Mouse (Mus musculus): ENCODE results near the gene Gm20388. TPM values are rescaled to one million over a fixed set of nuclear protein-coding genes. Genes with fewer than 3 reads are reported as not detected.
A peak's percentile ranks its signal among the peaks of the same experiment; 100 is the strongest.
"Not testable (repeated sequence)": the region's sequence is repeated elsewhere in the genome, so short reads cannot be mapped to it uniquely, and the experiment has no call there.

Gene Gm20388
- total RNA-seq, 2 experiments from 2014 or later: 6.8 to 7.8 TPM

DNA sequence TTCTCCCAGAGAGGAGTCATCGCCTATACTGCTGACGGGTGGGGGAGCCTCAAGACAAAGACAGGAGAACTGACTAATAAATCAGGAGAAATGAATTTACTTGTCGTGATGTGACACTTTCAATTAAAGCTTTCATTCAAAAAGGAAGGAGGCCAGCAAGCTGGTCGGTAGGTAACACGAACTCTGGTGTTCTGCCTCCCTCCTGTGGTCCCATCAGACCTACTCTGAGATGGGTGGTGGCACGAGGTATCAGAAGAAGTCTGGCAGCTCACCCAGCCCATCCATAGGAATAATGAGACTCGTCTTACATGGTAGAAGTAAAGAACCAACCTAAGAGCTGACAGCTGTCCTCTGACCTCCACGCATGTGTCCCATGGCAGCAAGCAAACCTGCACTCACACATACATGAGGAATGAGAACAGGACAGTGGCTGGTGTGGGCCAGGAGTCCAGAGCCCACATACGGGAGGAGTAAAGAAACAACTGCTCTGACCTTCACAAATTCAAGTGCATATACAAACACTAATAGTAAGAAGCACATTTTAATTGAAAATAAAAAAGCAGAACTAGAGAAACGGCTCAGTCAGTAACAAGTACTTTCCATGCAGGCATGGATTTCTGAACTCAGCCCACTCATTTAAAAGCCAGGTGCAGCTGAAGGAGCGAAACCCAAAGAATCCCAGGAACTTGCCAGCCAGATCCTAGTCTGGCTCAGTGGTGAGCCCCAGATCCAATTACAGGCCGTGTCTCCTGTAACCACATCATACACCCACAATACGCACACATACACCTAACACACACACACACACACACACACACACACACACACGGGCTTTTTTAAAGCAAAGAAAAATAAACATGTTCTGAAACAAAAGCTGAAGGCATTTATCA, 3093.6 kb downstream of the Gm20388 start:
- intact Hi-C loops (cut with DNase I): no loop called here
- no peak for DNase-seq

DNA sequence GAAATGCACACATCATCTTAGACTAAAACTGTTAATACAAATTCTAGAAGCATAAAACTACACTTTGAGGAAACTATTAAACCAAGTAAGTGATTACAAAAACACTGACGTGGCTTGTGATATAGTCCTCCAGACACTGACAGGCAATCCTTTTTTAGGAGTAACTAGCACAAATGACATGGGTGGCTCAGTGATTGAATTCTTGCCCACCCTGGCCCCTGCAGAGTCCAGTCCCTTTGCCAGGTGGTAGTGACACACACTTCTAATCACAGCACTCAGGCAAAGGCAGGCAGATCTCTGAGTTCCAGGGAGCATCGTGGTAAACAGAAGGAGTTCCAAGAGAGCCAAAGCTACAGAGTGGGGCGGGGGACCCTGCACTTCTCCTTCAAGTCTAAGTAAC, 3094.7 kb downstream of the Gm20388 start:
- intact Hi-C loops (cut with DNase I): no loop called here
- DNase-seq: no peak

DNA sequence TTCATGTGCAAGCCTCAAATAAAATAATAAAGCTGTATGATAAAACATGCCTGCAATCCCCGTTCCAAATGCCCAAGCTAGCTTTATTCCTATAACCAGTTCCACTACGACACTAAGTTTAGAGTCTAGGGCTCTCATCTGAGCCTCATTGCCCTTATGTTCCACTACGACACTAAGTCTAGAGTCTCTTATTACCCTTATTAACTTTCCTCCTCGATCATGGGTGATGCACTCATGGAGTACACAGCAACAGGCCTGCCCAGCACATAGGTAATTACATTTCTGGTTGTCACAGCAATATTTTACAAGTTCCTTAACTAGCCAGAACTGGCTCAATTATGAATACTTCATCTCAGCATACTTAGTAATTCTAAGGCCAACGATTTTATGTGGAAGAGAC, 3095.2 kb downstream of the Gm20388 start:
- DNase-seq: no peak
- intact Hi-C loops (cut with DNase I): no loop called here

DNA sequence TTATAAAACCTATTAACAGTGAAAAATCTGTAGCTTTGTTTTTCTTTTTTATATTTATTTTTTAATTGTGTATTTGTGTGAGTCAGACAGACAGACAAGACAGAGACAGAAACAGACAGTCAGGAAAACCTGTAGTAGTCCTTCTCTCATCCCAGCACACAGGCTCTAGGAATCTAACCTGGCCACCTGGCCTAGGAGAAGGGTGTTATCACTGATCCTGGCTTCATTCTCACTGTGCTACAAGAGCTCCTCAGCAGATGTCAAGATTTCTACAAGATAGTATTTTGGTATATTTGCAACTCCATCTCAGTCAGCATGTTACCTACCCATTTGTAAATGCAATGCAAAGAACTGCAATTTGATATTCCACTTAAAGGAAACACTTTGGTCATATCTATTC, 3100.7 kb downstream of the Gm20388 start:
- intact Hi-C loops (cut with DNase I): no loop called here
- no peak for DNase-seq

DNA sequence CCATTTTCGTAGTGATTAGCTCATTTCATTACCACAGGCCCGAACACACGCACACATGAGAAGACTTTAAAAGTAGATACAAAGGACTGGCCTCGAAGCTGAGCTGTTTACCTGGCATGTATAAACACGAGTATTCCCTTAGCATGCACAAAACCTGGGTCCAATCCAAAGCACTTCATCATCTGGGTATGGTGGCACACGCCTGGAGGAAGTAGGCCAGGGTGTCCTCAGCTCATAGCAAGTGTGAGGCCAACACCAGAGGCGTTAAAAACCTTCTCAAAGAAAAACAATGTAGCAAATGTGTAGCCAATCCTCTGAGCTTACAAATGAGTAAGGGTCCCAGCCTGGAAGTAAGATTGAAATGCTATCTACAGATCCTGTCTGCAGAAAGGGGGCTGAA, 3103.8 kb downstream of the Gm20388 start:
- intact Hi-C loops (cut with DNase I): no loop called here
- DNase-seq: peak in 1 of 2 experiments; percentile 28

DNA sequence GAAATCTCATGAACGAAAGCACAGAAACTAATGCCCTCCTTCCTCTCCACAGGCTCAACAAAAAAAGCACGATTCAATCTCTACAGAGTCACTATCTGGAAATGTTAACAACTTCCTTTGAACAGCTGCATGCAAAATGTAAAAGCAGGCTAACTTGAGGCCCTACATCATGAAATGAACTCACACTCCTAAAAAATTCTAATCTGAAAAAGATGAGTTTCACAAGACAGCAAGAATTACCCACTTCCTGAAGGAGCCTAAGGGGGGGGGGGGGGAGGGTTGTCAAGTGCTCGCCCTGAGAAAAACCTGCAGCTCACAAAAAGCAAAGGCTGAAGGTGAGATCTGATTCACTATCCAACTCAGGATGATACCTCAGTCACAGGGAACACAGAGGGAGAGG, 3104.4 kb downstream of the Gm20388 start:
- no peak for DNase-seq
- intact Hi-C loops (cut with DNase I): no loop called here

DNA sequence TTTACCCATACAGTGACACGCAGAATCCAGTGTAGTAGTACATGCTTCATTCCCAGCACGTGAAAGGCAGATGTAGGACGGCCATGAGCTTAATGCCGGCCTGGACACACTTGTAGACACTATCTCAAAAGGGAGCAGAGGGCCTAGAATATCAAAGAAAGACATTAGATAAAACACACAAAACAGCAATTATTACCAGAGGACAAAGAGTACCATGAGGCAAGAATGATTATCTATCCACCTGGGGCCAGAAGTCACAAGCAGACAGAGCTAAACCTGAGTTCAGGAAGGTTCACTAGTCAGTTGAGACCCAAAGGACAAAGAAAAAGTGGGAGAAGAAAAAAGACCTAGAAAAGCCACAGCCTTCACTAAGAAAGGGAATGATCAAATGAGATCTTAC, 3106.5 kb downstream of the Gm20388 start:
- DNase-seq: no peak
- intact Hi-C loops (cut with DNase I): no loop called here

DNA sequence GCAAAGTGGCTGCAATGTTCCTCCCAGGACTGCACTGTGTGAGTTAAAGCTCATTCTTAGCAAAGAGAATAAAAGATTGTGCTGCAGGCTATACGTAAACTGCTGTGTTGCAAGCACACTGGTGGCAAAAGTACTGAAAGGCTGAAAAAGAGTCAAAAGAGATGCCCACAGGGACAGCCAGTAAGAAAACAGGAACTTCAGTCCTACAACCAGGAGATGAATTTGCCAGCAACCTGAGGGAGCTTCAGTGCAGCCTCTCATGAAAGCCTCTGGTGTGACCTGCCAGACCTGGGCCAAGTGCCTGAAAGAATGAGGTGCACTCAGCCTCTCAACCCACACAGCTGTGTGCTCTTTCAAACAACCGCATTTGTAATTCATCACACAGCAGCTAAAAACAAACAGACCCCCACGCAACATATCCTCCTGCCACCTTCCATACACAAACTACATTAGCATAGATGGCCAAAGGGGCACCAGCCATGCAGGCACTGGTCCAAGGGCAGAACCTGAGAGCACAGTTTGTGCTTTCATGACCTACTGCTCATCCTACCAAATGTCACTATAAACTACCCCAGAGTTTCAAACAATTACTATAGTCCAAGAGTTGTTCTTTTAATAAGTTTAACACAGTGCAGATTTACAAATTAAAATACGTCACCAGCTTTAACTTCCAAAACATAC, 3108.0 kb downstream of the Gm20388 start:
- DNase-seq: peak in 1 of 2 experiments; percentile 33
- intact Hi-C loops (cut with DNase I): no loop called here

DNA sequence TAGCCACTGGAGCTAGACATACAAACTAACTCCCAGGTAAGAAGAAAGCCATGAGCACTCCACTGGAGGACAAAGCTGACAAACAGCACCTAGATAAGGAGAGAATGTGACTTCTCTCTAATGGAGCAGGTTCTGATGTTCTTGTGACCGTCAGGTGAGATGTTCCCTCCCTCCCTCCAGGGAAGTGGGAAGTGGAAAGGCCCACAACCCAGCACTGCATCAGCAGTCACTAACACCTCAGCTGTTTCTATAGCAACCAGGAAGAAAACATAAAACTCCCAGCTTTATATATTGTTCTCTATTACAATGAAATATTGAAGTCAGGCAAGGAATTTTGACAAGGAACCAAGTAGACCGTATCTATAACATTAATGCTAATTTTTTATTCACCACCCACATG, 3109.4 kb downstream of the Gm20388 start:
- intact Hi-C loops (cut with DNase I): no loop called here
- DNase-seq: no peak

DNA sequence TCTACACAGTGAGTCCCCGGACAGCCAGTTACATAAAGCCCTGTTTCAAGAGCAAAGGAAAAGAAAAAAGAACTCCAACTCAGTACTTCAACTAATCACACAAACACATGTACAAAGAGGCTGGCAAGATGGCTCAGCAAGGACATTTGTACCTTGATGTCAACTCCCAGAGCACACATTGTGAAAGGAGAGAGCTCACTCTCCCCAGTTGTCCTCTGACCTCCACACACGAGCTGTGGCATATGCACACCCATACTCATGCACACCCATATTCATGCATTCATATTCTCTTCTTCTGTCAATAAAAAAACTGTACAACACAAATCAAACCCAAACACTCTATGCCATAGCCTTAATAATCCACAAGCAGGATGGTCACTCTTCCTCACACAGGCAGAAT, 3110.2 kb downstream of the Gm20388 start:
- DNase-seq: no peak
- intact Hi-C loops (cut with DNase I): no loop called here

DNA sequence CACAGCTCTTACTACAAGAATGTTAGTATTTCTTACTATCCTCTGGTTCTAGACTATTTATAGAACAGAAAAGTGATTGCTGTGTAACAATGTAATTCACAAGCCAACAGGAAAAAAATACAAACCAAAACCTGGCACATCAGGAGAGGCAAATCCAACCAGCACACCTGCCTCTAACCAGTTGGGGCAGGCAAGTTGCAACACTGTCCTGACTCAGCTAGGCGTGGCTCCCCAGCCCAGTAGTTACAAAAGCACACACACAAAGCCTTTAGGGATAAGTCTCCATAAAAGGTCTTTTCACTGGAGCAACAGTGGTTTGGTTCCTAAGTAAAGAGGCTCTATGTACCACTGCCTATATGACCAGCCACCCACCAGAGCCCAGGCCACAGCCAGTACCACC, 3110.6 kb downstream of the Gm20388 start:
- intact Hi-C loops (cut with DNase I): no loop called here
- no peak for DNase-seq

DNA sequence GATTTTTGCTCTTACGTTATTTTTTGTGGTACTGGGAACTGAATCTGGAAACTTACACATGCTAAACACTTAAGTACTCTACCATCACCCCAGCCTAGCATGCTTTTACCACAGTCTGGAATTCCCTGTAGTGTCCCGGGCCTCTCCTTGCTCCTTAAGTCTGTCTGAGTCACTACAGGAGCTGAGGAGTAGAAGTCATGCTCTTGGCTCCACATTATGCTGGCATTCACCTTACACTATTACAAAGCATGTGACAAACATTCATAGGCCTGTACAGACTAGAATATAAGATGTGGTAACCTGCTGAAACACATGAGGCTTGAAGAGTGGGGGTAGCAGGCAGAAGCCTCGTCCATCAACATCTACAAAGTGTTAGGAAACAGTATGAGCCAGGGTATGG, 3112.1 kb downstream of the Gm20388 start:
- DNase-seq: no peak
- intact Hi-C loops (cut with DNase I): no loop called here

DNA sequence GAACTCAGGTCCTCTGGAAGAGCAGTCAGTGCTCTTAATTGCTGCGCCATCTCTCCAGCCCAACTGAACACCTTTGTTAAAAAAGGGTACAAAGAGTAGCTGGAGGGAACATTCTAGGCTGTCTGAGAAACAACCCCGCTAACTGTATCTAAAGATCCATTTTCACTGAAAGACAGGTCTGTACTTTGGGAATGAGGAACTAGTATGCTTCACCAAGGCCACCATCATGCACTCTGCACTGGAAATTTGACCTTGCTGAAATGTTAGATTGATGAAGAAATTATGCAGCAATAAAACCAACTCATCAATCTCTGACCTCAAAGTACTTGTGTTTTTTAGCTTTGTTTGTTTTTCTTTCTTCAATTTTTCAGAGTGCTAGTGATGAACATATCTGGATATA, 3113.6 kb downstream of the Gm20388 start:
- intact Hi-C loops (cut with DNase I): no loop called here

DNA sequence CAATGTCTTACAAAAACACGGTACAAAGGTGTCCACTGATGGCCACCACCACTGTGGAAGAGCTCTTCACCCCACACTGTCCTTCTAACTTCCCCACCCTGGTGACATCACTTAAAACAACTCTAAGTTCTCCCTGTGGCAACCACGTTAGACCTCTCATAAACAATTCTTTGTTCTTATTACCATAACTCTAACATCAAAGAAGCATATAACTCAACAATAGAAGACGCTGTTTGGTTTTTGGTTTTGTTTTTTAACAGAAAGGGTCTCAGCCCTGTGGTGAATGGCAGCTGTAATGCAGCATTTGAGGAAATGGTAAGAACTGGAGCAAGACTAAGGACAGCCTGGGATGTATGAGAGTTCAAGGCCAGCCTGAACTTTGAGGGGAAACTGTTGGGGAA, 3115.3 kb downstream of the Gm20388 start:
- no peak for DNase-seq
- intact Hi-C loops (cut with DNase I): no loop called here

More for the DNA sequence above, 3113.6 kb downstream of the Gm20388 start:
- no peak for DNase-seq

DNA sequence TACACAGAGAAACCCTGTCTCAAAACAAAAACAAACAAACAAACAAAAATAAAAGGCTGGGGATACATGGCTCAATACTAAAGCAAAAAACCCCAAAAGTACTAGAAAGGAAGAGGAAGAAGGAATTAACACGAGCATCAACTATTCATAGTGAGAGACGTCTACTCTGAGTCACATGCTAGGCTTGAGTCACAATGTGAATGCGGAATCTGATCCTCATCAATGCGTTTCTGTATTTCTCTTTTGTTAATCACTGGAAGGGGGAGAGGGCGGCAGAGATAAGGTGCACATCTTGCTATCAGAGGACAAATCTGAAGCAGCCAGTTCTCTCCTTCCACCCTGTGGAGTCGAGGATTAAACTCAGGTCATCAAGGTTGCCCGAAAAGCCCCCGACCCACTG, 3117.1 kb downstream of the Gm20388 start:
- intact Hi-C loops (cut with DNase I): no loop called here
- no peak for DNase-seq

DNA sequence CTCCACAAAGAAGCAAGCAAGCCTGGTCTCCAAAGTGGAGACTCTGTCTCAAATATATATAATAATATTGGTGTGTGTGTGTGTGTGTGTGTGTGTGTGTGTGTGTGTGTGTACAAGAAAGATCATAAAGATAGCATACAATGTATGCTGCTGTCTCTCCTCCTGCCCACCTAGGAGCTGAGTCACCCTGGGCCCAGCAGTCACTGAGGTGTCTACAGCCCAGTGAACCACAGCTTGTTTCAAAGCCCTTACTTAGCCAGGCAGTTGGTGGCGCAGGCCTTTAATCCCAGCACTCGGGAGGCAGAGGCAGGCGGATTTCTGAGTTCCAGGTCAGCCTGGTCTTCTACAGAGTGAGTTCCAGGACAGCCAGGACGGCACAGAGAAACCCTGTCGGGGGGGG, 3119.4 kb downstream of the Gm20388 start:
- DNase-seq; intact Hi-C loops (cut with DNase I): not testable (repeated sequence)

DNA sequence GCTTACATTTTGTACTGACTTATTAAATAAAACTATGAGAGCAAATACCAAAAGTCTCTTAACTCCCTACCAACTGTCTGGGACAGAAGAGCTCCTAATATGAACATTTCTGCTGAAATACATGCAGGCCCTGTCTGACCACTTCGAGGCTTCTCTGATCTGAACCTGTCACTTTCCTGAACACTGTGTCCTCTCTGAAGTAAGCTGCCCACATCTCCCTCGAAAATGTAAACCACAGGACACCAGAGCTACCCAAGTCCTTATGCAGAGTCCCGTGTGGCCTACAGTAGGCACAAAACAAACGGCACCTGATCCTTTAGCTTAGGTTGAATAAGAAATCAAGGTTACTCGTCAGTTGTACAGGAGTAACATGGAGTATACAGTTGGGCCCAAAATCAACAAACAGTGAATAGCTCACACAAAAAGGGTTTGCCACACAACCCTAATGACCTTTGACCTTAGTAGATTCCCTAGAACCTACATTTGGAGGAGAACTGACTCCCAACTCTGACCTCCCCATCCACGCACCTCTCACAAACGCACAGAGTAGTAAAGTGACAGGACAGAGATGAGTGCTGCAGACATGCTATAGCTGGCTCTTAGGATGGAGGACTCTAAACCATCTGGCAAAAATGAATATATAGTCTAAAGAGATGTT, 3120.8 kb downstream of the Gm20388 start:
- no peak for DNase-seq
- intact Hi-C loops (cut with DNase I): no loop called here

DNA sequence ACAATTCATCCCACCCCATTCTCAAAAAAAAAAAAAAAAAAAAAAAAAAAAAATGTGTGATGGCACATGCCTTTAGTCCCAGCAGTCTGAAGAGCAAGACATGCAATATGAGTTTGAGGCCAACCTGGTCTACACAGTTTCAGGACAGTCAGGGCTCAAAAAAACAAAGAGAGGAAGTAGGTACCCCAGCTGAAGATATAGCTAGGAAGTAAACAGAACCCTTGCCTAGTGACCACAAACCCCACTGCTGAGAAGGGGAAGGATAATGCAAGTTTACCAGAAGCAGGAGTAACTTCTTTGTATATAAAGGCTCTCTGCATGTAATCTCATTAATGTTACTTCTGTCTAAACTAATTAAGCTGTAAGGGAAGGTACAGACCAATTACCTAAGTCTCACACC, 3122.1 kb downstream of the Gm20388 start:
- intact Hi-C loops (cut with DNase I): no loop called here
- no peak for DNase-seq

DNA sequence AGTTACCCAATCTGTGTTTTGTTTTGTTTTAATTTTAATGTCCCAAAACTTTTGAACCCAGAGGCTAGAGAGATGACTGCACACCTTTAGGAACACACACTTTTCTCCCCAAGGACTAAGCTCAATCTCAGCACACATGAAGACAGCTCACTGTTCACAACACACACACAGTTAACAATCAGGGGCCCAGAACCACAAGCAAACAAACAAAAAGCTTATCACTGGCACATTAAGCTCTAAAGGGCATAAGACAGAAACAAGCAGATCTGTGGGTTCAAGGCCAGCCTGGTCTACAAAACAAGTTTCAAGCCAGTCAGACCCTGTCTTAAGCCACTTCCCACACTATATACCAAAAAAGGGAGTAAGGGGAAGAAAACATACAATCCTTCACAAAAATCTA, 3122.8 kb downstream of the Gm20388 start:
- intact Hi-C loops (cut with DNase I): no loop called here
- DNase-seq: no peak

DNA sequence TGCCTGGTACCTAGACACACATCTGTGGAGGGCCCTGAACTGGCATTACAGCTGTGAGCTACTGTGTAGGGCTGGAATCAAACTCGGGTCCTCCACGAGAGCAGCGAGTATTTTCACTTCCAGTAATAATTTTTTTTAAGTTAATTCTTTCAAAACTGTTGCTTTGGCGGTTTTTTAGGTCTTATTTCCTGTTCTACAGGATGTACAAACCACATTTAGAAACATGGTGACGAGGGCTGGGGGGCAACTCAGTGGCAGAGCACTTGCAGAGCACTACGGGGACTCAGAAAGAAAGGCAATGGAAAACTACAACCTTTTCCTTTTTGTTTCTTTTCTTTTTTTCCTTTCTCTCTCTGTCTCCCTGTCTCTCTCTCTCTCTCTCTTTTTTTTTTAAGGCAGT, 3123.5 kb downstream of the Gm20388 start:
- intact Hi-C loops (cut with DNase I): no loop called here

DNA sequence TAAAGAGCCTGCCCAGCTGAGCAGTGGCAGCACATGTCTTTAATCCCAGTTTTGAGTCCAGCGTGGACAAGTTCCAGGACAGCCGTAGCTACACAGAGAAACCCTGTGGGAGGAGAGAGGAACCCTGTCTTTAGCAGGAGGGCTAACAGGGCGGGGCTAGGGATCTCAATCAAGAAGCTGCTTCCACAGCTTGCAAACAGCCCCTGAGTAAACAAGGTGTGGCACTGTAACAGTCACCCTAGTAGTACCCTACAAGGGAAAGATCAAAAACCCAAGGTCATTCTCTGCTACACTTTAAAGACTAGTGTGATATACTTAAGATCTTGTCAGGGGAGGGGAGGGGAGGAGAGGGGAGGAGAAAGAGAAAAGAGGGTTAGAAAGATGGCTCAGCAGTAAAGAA, 3126.3 kb downstream of the Gm20388 start:
- no peak for DNase-seq
- intact Hi-C loops (cut with DNase I): loop anchor here (5.0 kb wide), 1 partner anchor 50 kb away; no protein-coding TSS in a partner anchor

More for the DNA sequence above, 3123.5 kb downstream of the Gm20388 start:
- no peak for DNase-seq
